Mouse (Mus musculus) gastrocnemius, adult 2 months (tissue): ENCODE measurements around the gene Deup1. TPM values are rescaled to one million over a fixed set of nuclear protein-coding genes. Genes with fewer than 3 reads are reported as not detected.
"Not testable (repeated sequence)": the region's sequence is repeated elsewhere in the genome, so short reads cannot be mapped to it uniquely, and the experiment has no call there.

Experiments
- DNase-seq: peaks from one replicate; pipeline ENCODE4 v3.0.0; 2022
- H3K27ac ChIP-seq: fragments of 200-600 bp; 2 replicates; pipeline ENCODE4 v1.8.1; 2022; ENCODE audit warnings: mild to moderate bottlenecking
- H3K4me3 ChIP-seq: fragments of 200-600 bp; 2 replicates; pipeline ENCODE4 v1.8.1; 2022; ENCODE audit warnings: mild to moderate bottlenecking, moderate library complexity
- CTCF ChIP-seq: fragments of 200-600 bp; IDR thresholded peaks from 2 replicates; pipeline ENCODE4 v1.8.1; 2022; ENCODE audit warnings: antibody characterized with exemption, mild to moderate bottlenecking, moderate library complexity
- intact Hi-C: fragments of 180-260 bp; cut with DNase I; formaldehyde crosslinking; loops from one replicate; pipeline ENCODE4 v1.15.1; 2025
- total RNA-seq, 2 experiments: library from RNA; stranded (reverse); gene quantifications; 2 replicates each; pipeline ENCODE4 v1.2.3; 2021

The Deup1 gene
- total RNA-seq, 2 experiments from 2014 or later, result not detected

DNA sequence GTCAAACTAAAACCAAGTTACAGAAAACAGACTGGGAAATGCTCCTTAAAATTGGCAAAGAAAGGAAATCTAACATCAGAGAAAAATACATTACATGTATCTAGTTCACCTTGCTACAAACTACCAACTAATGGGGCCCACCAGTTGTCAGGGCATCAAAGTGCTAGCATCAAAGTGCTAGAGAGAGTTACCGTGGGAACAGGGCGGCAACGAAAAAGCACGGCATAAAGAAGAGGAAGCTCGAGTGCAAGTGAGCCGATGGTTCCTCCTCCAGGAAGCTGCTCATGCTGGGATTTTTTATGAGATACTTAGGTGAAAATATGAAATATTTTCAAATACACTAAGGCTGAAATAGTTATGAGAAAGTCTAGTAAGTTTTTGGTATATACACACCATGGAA, 47.6 kb downstream of the Deup1 start:
- Histone ChIP-seq H3K27ac (no peak overlapping the region), H3K4me3 (no peak overlapping the region)
- TF ChIP-seq CTCF, result no peak
- DNase-seq, result no peak
- intact Hi-C loops, result no loop called here

DNA sequence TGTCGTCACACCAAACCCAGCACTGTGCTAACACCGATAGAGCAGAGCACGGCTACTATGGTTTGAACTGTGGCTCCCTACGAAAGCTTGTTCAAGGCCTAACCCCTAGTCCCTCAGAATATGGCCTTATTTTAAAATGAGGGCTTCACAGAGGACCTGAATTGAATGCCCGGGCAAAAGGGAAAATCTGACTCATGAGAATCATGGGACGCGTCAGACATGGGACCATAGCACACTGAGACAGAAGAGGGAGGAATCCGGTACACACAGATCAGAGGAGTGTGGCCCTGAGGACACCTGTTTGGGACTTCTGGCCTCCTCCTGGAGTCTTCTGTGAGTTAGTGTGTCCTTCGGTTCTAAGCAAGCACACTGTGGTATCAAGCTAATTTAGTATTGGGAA, 48.8 kb downstream of the Deup1 start:
- TF ChIP-seq CTCF, result no peak
- intact Hi-C loops, result no loop called here
- H3K27ac ChIP-seq, result no peak overlapping the region
- no peak overlapping the region for H3K4me3 ChIP-seq
- DNase-seq, result no peak

DNA sequence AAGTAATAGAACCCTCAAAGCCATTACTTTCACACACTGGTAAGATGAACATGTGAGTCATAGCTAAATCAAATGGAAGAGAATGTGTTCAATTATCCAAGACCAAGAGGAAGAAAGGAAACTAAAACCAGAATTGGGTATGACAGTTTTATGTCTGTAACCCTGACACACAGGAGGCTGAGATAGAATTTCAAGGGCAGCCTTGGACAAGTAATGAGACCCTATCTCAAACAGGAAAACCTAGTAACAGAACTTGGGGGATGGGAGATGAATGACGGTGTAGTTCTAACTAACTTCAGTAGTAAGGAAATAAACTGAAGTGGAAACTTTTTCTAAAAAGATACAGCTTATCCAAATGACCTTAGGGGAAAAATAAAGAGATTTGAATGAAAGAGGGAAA, 49.3 kb downstream of the Deup1 start:
- Histone ChIP-seq H3K27ac (no peak overlapping the region), H3K4me3 (no peak overlapping the region)
- no peak for TF ChIP-seq CTCF
- no peak for DNase-seq
- intact Hi-C loops, result no loop called here

DNA sequence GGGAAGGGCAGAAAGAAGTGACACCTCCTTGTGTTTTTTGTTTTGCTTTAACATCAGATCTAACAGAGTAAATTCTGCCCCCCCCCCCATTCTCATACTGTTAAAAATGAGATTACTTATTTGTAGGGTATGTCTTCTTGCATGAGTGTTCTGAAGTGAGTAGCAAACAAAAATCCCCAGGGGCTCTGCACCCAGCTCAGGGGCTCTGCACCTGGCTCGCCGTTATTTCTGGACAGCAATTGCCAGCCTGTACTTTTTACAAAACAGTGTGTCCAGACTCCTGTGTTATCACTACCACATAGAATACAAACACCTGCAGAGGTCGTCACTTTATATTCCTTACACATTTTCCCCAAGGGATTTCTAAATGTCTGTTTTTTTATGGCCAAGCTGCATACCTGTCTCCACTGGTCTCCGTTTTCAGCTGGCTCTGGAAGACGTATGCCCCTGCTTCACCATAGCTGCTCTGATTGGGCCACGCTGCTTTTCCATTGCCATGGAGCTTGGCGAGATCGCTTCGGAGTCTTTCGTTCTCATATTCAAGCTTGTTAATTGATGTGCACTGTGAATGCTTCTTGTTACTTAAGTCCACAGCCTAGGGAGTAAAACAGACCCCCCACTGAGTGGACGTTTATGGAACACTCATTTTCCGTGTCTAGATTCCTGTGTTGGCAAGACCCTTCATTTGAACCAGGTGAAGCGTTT, 52.8 kb downstream of the Deup1 start:
- no peak overlapping the region for H3K27ac ChIP-seq
- TF ChIP-seq CTCF, result no peak
- no peak overlapping the region for H3K4me3 ChIP-seq
- intact Hi-C loops, result no loop called here
- no peak for DNase-seq

DNA sequence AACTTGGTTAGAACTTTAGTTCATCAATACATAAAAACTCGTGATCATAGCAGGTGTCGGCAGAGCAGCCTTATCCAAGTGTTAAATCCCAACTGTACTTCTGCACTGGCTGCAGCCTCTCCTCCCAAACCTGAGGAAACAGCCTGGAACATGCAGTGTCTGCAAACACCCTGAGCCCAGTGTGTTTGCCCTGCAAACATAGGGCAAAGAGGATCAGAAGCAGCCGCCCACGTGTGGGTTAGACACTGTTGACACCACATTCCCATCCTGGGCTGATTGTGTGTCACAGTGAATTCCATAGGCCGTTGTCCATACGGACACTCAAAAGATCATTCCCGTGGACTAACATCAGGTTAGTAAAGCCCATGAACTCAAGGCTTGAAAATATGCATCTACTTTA, 65.4 kb downstream of the Deup1 start:
- intact Hi-C loops, result no loop called here
- DNase-seq, result no peak
- Histone ChIP-seq H3K4me3 (no peak overlapping the region), H3K27ac (no peak overlapping the region)
- no peak for TF ChIP-seq CTCF

DNA sequence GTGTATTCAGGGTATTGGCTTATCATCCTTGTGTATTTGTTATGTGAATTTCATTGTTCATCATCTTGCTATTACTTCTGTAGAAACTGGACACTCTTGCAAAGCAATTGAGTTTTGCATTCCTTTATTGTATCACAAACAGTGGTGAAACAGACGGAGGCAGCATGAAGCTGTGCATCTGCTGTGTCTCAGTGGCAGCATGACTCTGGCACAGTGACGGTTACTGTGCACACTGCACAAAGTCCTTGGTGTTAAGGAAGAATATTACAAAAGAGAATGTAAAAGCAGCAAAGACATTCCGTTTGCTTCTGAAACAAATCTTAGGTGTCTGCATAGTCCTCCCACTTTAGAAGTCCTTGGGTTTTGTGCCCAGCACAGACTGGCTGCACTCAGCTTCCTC, 67.3 kb downstream of the Deup1 start:
- no peak for TF ChIP-seq CTCF
- no peak overlapping the region for H3K27ac ChIP-seq
- no peak overlapping the region for H3K4me3 ChIP-seq
- intact Hi-C loops, result no loop called here
- no peak for DNase-seq

DNA sequence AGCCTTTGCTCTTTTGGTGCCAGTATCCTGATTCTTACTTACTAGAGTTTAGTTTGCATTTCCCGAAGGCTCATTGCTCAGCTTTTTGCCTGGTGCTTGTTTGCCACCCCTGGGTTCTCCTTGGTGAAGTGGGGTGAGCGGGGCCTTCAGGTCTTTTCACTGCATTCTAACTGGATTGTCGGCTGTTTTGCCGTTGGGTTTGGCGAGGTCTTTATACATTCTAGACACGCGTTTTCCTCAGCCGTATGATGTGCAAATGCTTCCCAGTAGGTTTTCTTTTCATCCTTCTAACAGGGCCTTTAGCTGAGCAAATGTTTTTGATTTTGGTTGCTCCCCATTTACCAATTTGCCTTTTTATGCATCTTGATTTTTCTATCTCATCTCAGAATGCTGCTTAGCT, 74.4 kb downstream of the Deup1 start:
- Histone ChIP-seq H3K4me3 (no peak overlapping the region), H3K27ac (no peak overlapping the region)
- intact Hi-C loops, result no loop called here
- no peak for TF ChIP-seq CTCF
- no peak for DNase-seq

DNA sequence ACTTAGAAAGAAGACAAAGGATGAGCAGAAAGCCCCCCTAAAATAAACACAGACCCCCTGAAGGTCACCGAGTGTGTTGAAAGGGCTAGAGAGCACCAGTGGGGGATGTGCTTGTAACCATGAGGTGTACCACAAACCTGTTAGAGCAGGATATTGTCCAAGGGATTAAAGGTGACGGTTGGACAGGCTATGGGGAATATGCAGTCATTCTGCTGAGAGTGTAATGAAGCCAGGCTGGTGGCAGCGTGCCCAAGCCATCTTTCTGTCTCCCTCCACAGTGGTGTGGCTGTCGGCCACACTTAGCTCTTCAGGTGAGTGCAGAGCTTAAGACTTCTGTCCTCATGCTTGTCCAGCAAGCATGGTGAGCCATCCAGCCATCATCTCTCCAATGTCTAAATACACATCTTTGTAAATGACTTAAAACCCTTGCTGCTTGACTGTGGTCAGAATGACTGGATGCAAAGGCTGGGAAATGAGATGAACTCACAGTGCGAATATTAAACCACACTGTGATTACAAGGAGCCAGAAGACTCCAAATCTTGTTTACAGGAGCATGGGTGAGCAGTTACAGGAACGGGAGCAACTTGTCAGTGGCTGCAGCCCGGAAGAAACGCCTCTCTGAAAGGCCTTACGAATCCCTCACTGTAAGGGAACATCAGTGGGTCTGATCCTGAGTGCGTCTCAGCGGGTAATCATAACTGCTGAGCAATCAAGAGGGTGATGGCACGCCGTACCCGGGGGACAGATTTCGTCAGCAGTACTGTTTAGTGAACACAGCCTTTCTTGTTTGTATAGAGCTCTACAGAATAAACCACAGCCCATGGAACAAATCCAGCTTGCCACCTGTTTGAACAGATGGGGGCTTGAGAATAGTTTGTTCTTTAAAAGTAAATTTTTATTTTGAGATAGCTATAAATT, 75.5 kb downstream of the Deup1 start:
- DNase-seq, result no peak
- Histone ChIP-seq H3K27ac (no peak overlapping the region), H3K4me3 (no peak overlapping the region)
- TF ChIP-seq CTCF, result no peak
- intact Hi-C loops, result no loop called here

DNA sequence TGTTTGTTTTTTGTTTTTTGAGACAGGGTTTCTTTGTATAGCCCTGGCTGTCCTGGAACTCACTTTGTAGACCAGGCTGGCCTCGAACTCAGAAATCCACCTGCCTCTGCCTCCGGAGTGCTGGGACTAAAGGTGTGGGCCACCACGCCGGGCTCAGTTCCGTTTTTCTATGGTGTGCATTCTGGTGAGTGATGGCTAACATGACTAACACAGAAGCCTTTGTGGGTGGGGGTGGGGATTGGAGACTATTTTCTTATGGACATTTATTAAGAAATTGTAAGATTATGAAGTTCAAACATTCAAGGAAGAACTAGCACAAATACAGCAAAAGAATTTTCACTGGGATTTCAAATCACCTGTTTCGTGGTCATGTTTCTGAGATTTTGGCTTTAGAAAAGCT, 76.7 kb downstream of the Deup1 start:
- H3K27ac ChIP-seq, H3K4me3 ChIP-seq, intact Hi-C loops, DNase-seq: not testable (repeated sequence)

DNA sequence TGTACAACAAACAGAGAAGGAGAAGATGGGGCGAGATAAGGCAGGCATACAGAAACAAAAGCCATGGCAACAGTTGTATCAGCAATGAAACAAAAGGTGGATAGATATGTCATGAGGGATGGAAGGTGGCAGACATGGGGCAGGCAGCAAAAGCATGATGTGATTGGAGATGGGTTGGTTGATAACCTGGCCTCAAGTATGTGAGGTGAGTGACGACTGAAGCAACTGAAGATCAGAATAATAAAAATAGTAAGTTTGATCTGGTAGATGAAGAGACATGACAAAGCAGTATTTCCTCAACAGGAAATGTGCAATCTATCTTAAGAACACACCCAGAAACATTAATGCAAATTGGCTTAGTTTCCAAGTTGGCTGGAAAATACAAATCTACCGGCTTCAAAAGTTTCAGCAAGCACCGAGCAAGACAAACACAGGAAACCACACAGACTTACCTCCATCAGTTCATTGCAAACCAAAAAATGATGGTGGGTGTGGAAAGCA, 77.2 kb downstream of the Deup1 start:
- Histone ChIP-seq H3K4me3 (no peak overlapping the region), H3K27ac (no peak overlapping the region)
- DNase-seq, result no peak
- TF ChIP-seq CTCF, result no peak
- intact Hi-C loops, result no loop called here

DNA sequence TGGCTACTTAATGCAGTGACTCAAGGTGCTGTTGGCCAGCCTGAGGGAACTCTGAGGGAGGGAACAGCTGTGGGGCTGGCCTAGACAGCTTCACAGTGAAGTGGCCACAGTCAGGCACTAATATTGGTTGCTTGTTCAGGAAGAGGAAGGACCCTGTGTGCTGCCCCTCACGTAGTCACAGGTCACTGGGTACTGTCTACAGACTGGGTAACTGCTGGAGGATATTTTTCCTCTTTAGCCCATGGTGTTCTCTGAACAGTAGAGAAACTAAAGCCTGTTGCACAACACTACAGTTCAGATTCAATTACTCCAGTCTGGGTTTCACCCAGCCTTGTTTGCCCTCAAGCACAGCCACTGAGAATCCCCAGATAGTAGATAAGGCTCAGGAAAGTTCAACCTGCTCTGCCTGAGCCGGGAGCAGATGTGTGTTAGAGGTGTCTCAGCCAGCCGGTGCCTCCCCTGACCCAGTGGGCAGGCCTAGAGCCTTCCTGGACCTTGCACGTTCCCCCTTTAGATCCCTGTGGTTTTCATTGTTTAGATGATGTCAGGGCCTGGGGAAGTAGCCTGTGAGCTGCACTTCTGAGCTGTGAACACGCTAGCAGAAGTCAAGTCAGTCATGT, 85.9 kb downstream of the Deup1 start:
- no peak for TF ChIP-seq CTCF
- no peak overlapping the region for H3K27ac ChIP-seq
- no peak for DNase-seq
- no peak overlapping the region for H3K4me3 ChIP-seq
- intact Hi-C loops, result no loop called here

DNA sequence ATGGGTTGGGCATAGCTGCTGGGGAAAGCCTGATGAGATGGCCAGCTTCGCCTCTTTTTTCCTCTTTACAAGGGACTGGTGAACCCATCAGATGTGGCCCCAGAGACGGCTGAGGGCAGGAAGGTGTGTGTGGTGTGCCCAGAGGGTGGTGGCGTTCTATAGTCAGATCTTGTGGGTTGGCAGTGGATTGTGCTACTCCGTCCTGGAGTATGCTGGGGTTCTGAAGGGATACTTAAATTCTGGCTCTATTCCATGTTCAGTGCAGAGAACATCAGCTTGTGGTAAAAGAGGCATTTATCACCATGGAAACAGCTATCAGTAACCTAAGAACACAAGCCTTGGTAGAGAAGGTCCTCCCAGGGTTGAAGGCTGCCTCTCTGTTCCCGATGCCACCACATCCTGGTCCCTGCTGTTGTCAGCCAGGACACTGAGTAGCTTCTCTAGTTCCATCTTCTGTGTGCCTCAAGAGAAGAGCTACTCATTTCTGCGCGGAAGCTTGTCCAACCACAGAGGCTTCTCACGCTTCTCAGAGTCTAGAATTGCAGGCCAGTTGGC, 88.7 kb downstream of the Deup1 start:
- no peak overlapping the region for H3K4me3 ChIP-seq
- no peak overlapping the region for H3K27ac ChIP-seq
- TF ChIP-seq CTCF, result no peak
- DNase-seq, result no peak
- intact Hi-C loops, result no loop called here
